Mouse (Mus musculus) forebrain, embryonic 11.5 days (tissue): Measurements from ENCODE around the gene Hck. TPM values are rescaled to one million over a fixed set of nuclear protein-coding genes. Genes with fewer than 3 reads are reported as not detected.

ENCODE experiments used
- ATAC-seq: fragments of 200-750 bp; cut with Nextera tagmentation; replicated peaks from 2 replicates; pipeline ENCODE4 v1.8.0; 2017; ENCODE audit warnings: moderate TSS enrichment; ENCODE audit not compliant: low FRiP score
- DNase-seq: peaks from one replicate; pipeline ENCODE4 v3.0.0-alpha.2; 2017; ENCODE audit warnings: low spot score
- H3K27ac ChIP-seq: fragments of 300-500 bp; sonication (generic); 2 replicates; pipeline ENCODE4 v1.5.1; 2014; ENCODE audit warnings: low read depth, low read length
- H3K27me3 ChIP-seq: fragments of 300-500 bp; sonication (generic); 2 replicates; pipeline ENCODE4 v1.6.1; 2014; ENCODE audit warnings: mild to moderate bottlenecking, low read length, mixed read lengths; ENCODE audit not compliant: control insufficient read depth, insufficient read depth
- H3K36me3 ChIP-seq: fragments of 300-500 bp; sonication (generic); 2 replicates; pipeline ENCODE4 v1.6.1; 2014; ENCODE audit warnings: mild to moderate bottlenecking, low read length, moderate library complexity, mixed read lengths; ENCODE audit not compliant: control insufficient read depth, insufficient read depth
- H3K4me1 ChIP-seq: fragments of 300-500 bp; sonication (generic); replicated peaks from 2 replicates; pipeline ENCODE4 v1.6.1; 2014; ENCODE audit warnings: low read length, mixed read lengths; ENCODE audit not compliant: control insufficient read depth, insufficient read depth
- H3K4me2 ChIP-seq: fragments of 300-500 bp; sonication (generic); 2 replicates; pipeline ENCODE4 v1.6.1; 2014; ENCODE audit warnings: low read depth, mild to moderate bottlenecking, low read length, moderate library complexity, mixed read lengths; ENCODE audit not compliant: severe bottlenecking
- H3K4me3 ChIP-seq: fragments of 300-500 bp; sonication (generic); 2 replicates; pipeline ENCODE4 v1.5.1; 2014; ENCODE audit warnings: low read depth, low read length
- H3K9ac ChIP-seq: fragments of 300-500 bp; sonication (generic); 2 replicates; pipeline ENCODE4 v1.6.1; 2014; ENCODE audit warnings: low read length
- H3K9me3 ChIP-seq: fragments of 300-500 bp; sonication (generic); 2 replicates; pipeline ENCODE4 v1.6.1; 2016; ENCODE audit warnings: low read length, mixed read lengths; ENCODE audit not compliant: control insufficient read depth
- WGBS: fragments of 180-500 bp; shearing (Covaris S2); extraction: QIAGEN DNeasy Blood & Tissue Kit; methylation state at CpG from one replicate; pipeline ENCODE4 v1.1.7; 2014; 5-methylcytosine and 5-hydroxymethylcytosine counted together
- polyA plus RNA-seq: library from polyadenylated mRNA; unstranded; fragments of >200 nt; fragmentation: Nextera tagmentation; extraction: Ambion mirVana; gene quantifications from 2 replicates; pipeline ENCODE4 v1.2.1, GENCODE M21; 2014

The Hck gene
- polyA plus RNA-seq, 1 experiment from 2014 or later: 1.8 TPM

GRCm38 (mm10) chr2:153115679-153116081 is 7.4 kb downstream of the Hck start:
- Histone ChIP-seq H3K9me3 (no peaks in the 10 kb centered on the region), H3K4me2 (no peak overlapping the region), H3K27me3 (no peaks in the 10 kb centered on the region), H3K4me3 (no peak overlapping the region), H3K27ac (no peak overlapping the region), H3K36me3 (no peaks in the 10 kb centered on the region), H3K4me1 (no peaks in the 10 kb centered on the region), H3K9ac (no peak overlapping the region)
- no peak for ATAC-seq
- no peak for DNase-seq
- 80% methylated on average over 4 of the region's 4 CpGs for WGBS

- Histone ChIP-seq H3K9ac (no peak overlapping the region), H3K4me3 (no peak overlapping the region)
- no peak for ATAC-seq
Observed at GRCm38 (mm10) chr2:153117051-153117486, 8.8 kb downstream of the Hck start.

GRCm38 (mm10) chr2:153119488-153119887 is 11.2 kb downstream of the Hck start:
- Histone ChIP-seq H3K4me2 (no peak overlapping the region), H3K9me3 (no peaks in the 10 kb centered on the region), H3K27ac (no peak overlapping the region), H3K4me3 (no peak overlapping the region), H3K36me3 (no peaks in the 10 kb centered on the region), H3K4me1 (no peaks in the 10 kb centered on the region), H3K9ac (no peak overlapping the region), H3K27me3 (no peaks in the 10 kb centered on the region)
- 86% methylated on average over 6 of the region's 6 CpGs for WGBS
- no peak for ATAC-seq
- DNase-seq: no peak

More at GRCm38 (mm10) chr2:153117051-153117486, 8.8 kb downstream of the Hck start:
- no peaks in the 10 kb centered on the region for H3K27me3 ChIP-seq
- no peak overlapping the region for H3K27ac ChIP-seq
- no peak for DNase-seq
- no peaks in the 10 kb centered on the region for H3K36me3 ChIP-seq
- H3K9me3 ChIP-seq: no peaks in the 10 kb centered on the region
- WGBS: 92% methylated on average over 7 of the region's 7 CpGs
- H3K4me2 ChIP-seq: no peak overlapping the region
- no peaks in the 10 kb centered on the region for H3K4me1 ChIP-seq

GRCm38 (mm10) chr2:153120126-153120525 is 11.9 kb downstream of the Hck start:
- no peak overlapping the region for H3K27ac ChIP-seq
- WGBS: 72% methylated on average over 8 of the region's 8 CpGs
- H3K4me2 ChIP-seq: no peak overlapping the region
- H3K4me3 ChIP-seq: no peak overlapping the region
- ATAC-seq: no peak
- no peaks in the 10 kb centered on the region for H3K27me3 ChIP-seq
- no peak for DNase-seq
- no peak overlapping the region for H3K9ac ChIP-seq
- no peaks in the 10 kb centered on the region for H3K4me1 ChIP-seq
- H3K36me3 ChIP-seq: no peaks in the 10 kb centered on the region
- H3K9me3 ChIP-seq: no peaks in the 10 kb centered on the region

GRCm38 (mm10) chr2:153121821-153122615 is 13.8 kb downstream of the Hck start:
- no peak overlapping the region for H3K27ac ChIP-seq
- ATAC-seq (no peak), DNase-seq (no peak)
- H3K36me3 ChIP-seq: no peaks in the 10 kb centered on the region
- H3K4me1 ChIP-seq: no peaks in the 10 kb centered on the region
- H3K4me2 ChIP-seq: no peak overlapping the region
- no peaks in the 10 kb centered on the region for H3K9me3 ChIP-seq
- H3K4me3 ChIP-seq: no peak overlapping the region
- WGBS: 83% methylated on average over 8 of the region's 8 CpGs
- no peaks in the 10 kb centered on the region for H3K27me3 ChIP-seq
- no peak overlapping the region for H3K9ac ChIP-seq

GRCm38 (mm10) chr2:153122701-153123100 is 14.4 kb downstream of the Hck start:
- WGBS: 88% methylated on average over 7 of the region's 7 CpGs
- Histone ChIP-seq H3K4me1 (no peaks in the 10 kb centered on the region), H3K9me3 (no peaks in the 10 kb centered on the region), H3K4me3 (no peak overlapping the region), H3K36me3 (no peaks in the 10 kb centered on the region), H3K27ac (no peak overlapping the region), H3K9ac (no peak overlapping the region), H3K27me3 (no peaks in the 10 kb centered on the region), H3K4me2 (no peak overlapping the region)
- no peak for ATAC-seq
- DNase-seq: no peak

GRCm38 (mm10) chr2:153125875-153126274 is 17.6 kb downstream of the Hck start:
- Histone ChIP-seq H3K27me3 (no peaks in the 10 kb centered on the region), H3K4me1 (no peaks in the 10 kb centered on the region), H3K4me2 (no peak overlapping the region), H3K9me3 (no peaks in the 10 kb centered on the region), H3K27ac (no peak overlapping the region), H3K36me3 (no peaks in the 10 kb centered on the region), H3K9ac (no peak overlapping the region), H3K4me3 (no peak overlapping the region)
- no peak for ATAC-seq
- WGBS: 58% methylated on average over 5 of the region's 5 CpGs
- DNase-seq: no peak

GRCm38 (mm10) chr2:153131019-153131418 is 22.8 kb downstream of the Hck start:
- no peak overlapping the region for H3K27ac ChIP-seq
- H3K4me2 ChIP-seq: no peak overlapping the region
- no peak overlapping the region for H3K9ac ChIP-seq
- H3K27me3 ChIP-seq: no peaks in the 10 kb centered on the region
- DNase-seq (no peak), ATAC-seq (no peak)
- no peaks in the 10 kb centered on the region for H3K4me1 ChIP-seq
- WGBS: 17% methylated on average over 6 of the region's 6 CpGs
- no peaks in the 10 kb centered on the region for H3K9me3 ChIP-seq
- no peak overlapping the region for H3K4me3 ChIP-seq
- no peaks in the 10 kb centered on the region for H3K36me3 ChIP-seq

- Histone ChIP-seq H3K27ac (no peak overlapping the region), H3K27me3 (no peaks in the 10 kb centered on the region), H3K4me2 (no peak overlapping the region), H3K9me3 (no peaks in the 10 kb centered on the region), H3K4me3 (no peak overlapping the region), H3K36me3 (no peaks in the 10 kb centered on the region), H3K9ac (no peak overlapping the region), H3K4me1 (no peaks in the 10 kb centered on the region)
- ATAC-seq (no peak), DNase-seq (no peak)
- WGBS: 47% methylated on average over 5 of the region's 5 CpGs
Observed at GRCm38 (mm10) chr2:153134237-153134636, 26.0 kb downstream of the Hck start.
